Mouse (Mus musculus) midbrain, postnatal 0 days (tissue): Measurements from ENCODE around the gene Ptprm. TPM values are rescaled to one million over a fixed set of nuclear protein-coding genes. Genes with fewer than 3 reads are reported as not detected.

ENCODE experiments used
- ATAC-seq: fragments of 200-750 bp; cut with Nextera tagmentation; 2 replicates; pipeline ENCODE4 v1.8.0; 2017; ENCODE audit warnings: moderate number of reproducible peaks, mild to moderate bottlenecking, moderate TSS enrichment, moderate library complexity; ENCODE audit not compliant: low FRiP score
- DNase-seq: peaks from one replicate; pipeline ENCODE4 v3.0.0-alpha.2; 2015; ENCODE audit warnings: low spot score
- H3K27ac ChIP-seq: fragments of 300-500 bp; sonication (generic); 2 replicates; pipeline ENCODE4 v1.5.1; 2014; ENCODE audit warnings: low read depth, mild to moderate bottlenecking, low read length, mixed read lengths
- H3K27me3 ChIP-seq: fragments of 300-500 bp; sonication (generic); 2 replicates; pipeline ENCODE4 v1.6.1; 2014; ENCODE audit warnings: low read length, control low read depth, mixed read lengths; ENCODE audit not compliant: insufficient read depth
- H3K36me3 ChIP-seq: fragments of 300-500 bp; sonication (generic); 2 replicates; pipeline ENCODE4 v1.6.1; 2014; ENCODE audit warnings: low read length, control low read depth, mixed read lengths; ENCODE audit not compliant: insufficient read depth
- H3K4me1 ChIP-seq: fragments of 300-500 bp; sonication (generic); 2 replicates; pipeline ENCODE4 v1.6.1; 2014; ENCODE audit warnings: mild to moderate bottlenecking, control low read depth, antibody characterized with exemption, low read length, mixed read lengths; ENCODE audit not compliant: insufficient read depth
- H3K4me2 ChIP-seq: fragments of 300-500 bp; sonication (generic); 2 replicates; pipeline ENCODE4 v1.6.1; 2014; ENCODE audit warnings: low read depth, mild to moderate bottlenecking, low read length, mixed read lengths; ENCODE audit not compliant: poor library complexity, severe bottlenecking
- H3K4me3 ChIP-seq: fragments of 300-500 bp; sonication (generic); 2 replicates; pipeline ENCODE4 v1.5.1; 2014; ENCODE audit warnings: low read depth, mild to moderate bottlenecking, low read length, moderate library complexity
- H3K9ac ChIP-seq: fragments of 300-500 bp; sonication (generic); replicated peaks from 2 replicates; pipeline ENCODE4 v1.6.1; 2014; ENCODE audit warnings: mild to moderate bottlenecking, low read length, moderate library complexity, mixed read lengths; ENCODE audit not compliant: poor library complexity, severe bottlenecking
- H3K9me3 ChIP-seq: fragments of 300-500 bp; sonication (generic); 2 replicates; pipeline ENCODE4 v1.6.1; 2016; ENCODE audit warnings: low read length, control low read depth
- CTCF ChIP-seq: IDR thresholded peaks from 2 replicates; pipeline ENCODE4 v1.5.1; 2016; ENCODE audit warnings: antibody characterized with exemption, mild to moderate bottlenecking
- WGBS: fragments of 180-500 bp; shearing (Covaris S2); extraction: QIAGEN DNeasy Blood & Tissue Kit; methylation state at CpG from one replicate; pipeline ENCODE4 v1.1.7; 2014; 5-methylcytosine and 5-hydroxymethylcytosine counted together
- polyA plus RNA-seq: library from polyadenylated mRNA; unstranded; fragments of >200 nt; fragmentation: Nextera tagmentation; extraction: Ambion mirVana; gene quantifications from 2 replicates; pipeline ENCODE4 v1.2.1, GENCODE M21; 2015
- total RNA-seq: library from RNA; depleted of rRNA; stranded (reverse); fragments of >200 nt; gene quantifications from 2 replicates; pipeline ENCODE4 v1.2.3, GENCODE M21; 2014

Gene Ptprm
- total and polyA plus RNA-seq, 2 experiments from 2014 or later: 18.3 to 43.5 TPM

DNA sequence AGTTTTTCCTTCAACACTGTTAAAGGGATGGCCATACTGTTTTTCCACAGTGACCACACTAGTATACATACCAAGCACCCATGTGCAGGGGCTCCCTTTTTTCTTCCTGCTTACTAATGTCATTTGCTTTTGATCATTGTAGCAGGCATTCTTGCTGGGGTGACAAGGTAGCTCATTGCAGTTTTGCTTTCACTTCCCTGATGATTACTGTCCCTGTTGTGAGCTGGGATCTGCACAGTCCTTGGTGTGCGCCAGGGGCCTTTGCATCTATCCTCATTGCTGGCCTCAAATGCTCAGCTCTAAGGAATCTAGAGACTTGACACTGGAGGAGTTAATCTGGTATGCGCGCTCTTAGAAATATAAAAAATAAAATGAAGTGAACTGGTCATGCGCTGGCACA, 147.3 kb downstream of the Ptprm start:
- Histone ChIP-seq H3K4me1 (no peaks in the 10 kb centered on the region), H3K27me3 (no peaks in the 10 kb centered on the region), H3K36me3 (no peaks in the 10 kb centered on the region), H3K4me3 (no peak overlapping the region), H3K9me3 (no peaks in the 10 kb centered on the region), H3K9ac (no peak overlapping the region), H3K27ac (no peak overlapping the region), H3K4me2 (no peak overlapping the region)
- 92% methylated on average over 4 of the region's 4 CpGs for WGBS
- no peak for ATAC-seq
- DNase-seq: no peak
- no peak for TF ChIP-seq CTCF

DNA sequence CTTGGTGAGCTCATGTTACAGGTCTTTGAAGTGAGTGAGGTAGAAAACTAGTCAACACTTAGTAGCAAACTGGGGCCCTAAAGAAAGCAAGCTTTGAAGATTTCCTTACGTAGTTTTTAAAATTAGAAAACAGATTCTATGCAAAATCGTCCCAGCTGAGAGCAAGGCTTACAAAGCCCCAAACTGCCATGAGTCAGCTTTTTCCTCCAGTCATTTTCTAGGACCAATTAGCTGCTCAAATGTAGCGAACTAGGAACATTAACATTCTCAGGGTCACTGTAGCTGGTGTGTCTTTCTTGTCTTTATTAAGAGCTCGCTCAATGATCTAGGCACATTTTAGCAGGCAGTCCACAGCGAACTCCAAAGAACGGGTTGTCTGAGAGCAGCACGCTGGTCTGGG, 153.1 kb downstream of the Ptprm start:
- no peak overlapping the region for H3K9ac ChIP-seq
- no peaks in the 10 kb centered on the region for H3K36me3 ChIP-seq
- no peak for TF ChIP-seq CTCF
- no peak for DNase-seq
- no peak for ATAC-seq
- H3K4me1 ChIP-seq: no peaks in the 10 kb centered on the region
- no peak overlapping the region for H3K27ac ChIP-seq
- H3K27me3 ChIP-seq: no peaks in the 10 kb centered on the region
- no peak overlapping the region for H3K4me3 ChIP-seq
- H3K4me2 ChIP-seq: no peak overlapping the region
- 46% methylated on average over 7 of the region's 7 CpGs for WGBS
- H3K9me3 ChIP-seq: no peaks in the 10 kb centered on the region

DNA sequence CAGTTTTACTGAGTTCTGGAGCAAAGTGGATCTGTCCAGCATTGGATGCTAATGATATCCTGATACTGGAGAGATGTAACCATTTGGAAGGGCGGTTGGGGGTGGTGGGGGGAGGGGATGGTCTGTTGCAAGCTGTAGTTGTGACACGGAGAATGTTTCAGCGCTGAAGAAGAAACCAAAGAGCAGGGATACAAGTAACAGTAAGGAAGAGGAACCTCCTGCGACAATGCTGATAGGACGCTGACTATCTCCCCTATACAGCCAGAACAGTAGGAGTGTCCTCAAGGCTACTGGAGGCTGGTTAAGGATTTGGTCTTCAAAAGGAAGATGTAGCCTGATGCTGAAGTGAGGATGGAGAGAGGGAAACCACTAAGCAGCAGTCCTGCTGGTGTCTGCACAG, 160.5 kb downstream of the Ptprm start:
- Histone ChIP-seq H3K4me1 (no peaks in the 10 kb centered on the region), H3K9ac (no peak overlapping the region), H3K27ac (no peak overlapping the region), H3K4me3 (no peak overlapping the region), H3K27me3 (no peaks in the 10 kb centered on the region), H3K4me2 (no peak overlapping the region), H3K9me3 (no peaks in the 10 kb centered on the region), H3K36me3 (no peaks in the 10 kb centered on the region)
- WGBS: 67% methylated on average over 5 of the region's 5 CpGs
- ATAC-seq (no peak), DNase-seq (no peak)
- no peak for TF ChIP-seq CTCF

DNA sequence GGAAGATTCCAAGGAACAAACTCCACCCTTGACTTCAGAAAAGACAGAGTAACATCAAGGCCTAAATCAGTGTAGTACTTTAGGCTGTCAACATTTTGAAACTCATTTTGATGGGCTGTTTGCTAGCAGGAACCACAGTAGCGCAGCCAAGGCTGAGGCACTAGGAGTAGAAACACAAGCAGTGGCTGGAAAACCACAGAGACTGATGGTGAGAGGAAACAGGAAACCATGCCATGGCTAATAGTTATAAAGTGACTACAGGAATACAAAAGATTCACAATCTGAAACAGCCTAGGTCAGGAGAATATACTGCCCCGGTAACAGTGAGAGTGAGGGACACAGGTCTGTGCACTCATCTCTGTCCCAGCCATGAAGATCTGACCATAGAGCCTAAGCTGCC, 165.7 kb downstream of the Ptprm start:
- no peak overlapping the region for H3K4me2 ChIP-seq
- H3K9me3 ChIP-seq: no peaks in the 10 kb centered on the region
- H3K4me3 ChIP-seq: no peak overlapping the region
- DNase-seq (no peak), ATAC-seq (no peak)
- H3K9ac ChIP-seq: no peak overlapping the region
- TF ChIP-seq CTCF: no peak
- no peaks in the 10 kb centered on the region for H3K27me3 ChIP-seq
- no peak overlapping the region for H3K27ac ChIP-seq
- no peaks in the 10 kb centered on the region for H3K4me1 ChIP-seq
- no peaks in the 10 kb centered on the region for H3K36me3 ChIP-seq
- 100% methylated on average over 2 of the region's 2 CpGs for WGBS

DNA sequence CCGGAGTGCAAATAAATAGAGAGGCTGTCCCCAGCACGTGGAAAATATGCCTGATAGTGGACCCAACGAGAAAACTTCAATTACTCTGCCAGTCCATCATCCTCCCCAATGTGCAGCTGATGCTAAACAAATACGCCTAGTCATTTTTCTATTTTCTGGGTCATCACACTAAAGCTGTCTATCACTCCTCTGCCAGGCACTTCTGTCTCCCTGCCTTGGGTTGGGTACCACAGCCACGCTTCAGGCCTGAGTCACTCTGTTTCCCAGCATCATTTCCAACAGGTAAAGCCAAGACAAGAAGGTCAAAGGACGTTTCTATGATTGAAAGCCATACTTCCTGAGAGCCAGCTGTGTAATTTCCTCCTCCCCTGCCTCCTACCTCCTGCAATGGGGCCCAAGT, 167.4 kb downstream of the Ptprm start:
- DNase-seq (no peak), ATAC-seq (no peak)
- TF ChIP-seq CTCF: no peak
- no peak overlapping the region for H3K4me3 ChIP-seq
- H3K36me3 ChIP-seq: no peaks in the 10 kb centered on the region
- no peaks in the 10 kb centered on the region for H3K27me3 ChIP-seq
- H3K9me3 ChIP-seq: no peaks in the 10 kb centered on the region
- H3K9ac ChIP-seq: no peak overlapping the region
- H3K27ac ChIP-seq: no peak overlapping the region
- WGBS: 74% methylated on average over 6 of the region's 6 CpGs
- no peak overlapping the region for H3K4me2 ChIP-seq
- no peaks in the 10 kb centered on the region for H3K4me1 ChIP-seq

DNA sequence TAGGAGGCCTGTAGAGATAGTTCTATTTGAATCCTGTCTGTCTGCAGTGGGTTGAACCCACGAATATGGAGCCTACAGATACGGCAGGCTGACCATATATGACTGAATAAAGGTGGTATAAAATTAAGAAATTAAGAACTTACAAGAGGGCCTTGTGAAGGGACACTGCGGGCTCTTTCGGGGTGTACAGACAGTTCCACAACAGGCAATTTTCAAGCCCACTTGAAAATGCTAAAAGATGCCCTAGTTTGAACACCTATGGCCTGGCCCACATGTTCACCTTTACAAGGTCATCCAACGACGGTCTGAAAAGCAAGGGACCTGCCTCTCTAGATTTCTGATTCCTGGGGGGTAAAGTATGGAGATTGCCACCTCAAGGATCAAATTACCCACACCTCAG, 168.3 kb downstream of the Ptprm start:
- Histone ChIP-seq H3K36me3 (no peaks in the 10 kb centered on the region), H3K9ac (no peak overlapping the region), H3K4me3 (no peak overlapping the region), H3K9me3 (no peaks in the 10 kb centered on the region), H3K4me1 (no peaks in the 10 kb centered on the region), H3K27ac (no peak overlapping the region), H3K27me3 (no peaks in the 10 kb centered on the region), H3K4me2 (no peak overlapping the region)
- TF ChIP-seq CTCF: no peak
- 90% methylated on average over 6 of the region's 6 CpGs for WGBS
- DNase-seq (no peak), ATAC-seq (no peak)

DNA sequence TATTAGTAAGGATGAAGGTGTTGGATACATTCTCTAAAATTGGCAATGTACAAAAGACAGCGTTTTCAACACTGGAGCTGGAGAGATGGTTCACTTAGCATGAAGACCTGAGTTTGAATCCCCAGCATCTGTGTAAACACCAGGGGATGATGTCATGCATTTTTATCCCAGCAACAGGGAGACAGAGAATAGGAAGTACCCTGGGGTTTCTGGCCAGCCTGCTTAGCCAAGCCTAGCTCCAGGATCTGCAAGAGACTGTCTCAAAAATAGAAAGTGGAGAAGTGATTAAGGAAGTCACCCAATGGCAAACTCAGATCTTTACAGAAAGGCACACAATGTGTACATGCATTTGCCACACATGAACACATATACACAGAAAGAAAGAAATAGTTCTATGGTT, 174.8 kb downstream of the Ptprm start:
- ATAC-seq: no peak
- Histone ChIP-seq H3K4me3 (no peak overlapping the region), H3K4me1 (no peaks in the 10 kb centered on the region), H3K9ac (no peak overlapping the region), H3K9me3 (no peaks in the 10 kb centered on the region), H3K36me3 (no peaks in the 10 kb centered on the region), H3K27me3 (no peaks in the 10 kb centered on the region), H3K4me2 (no peak overlapping the region), H3K27ac (no peak overlapping the region)
- whole genome bisulfite sequencing: 86% methylated on average over 1 of the region's 1 CpGs
- DNase-seq: no peak
- TF ChIP-seq CTCF: no peak
